11 mouse cellular contexts compared by ENCODE assay signal in the genomic region with DNA sequence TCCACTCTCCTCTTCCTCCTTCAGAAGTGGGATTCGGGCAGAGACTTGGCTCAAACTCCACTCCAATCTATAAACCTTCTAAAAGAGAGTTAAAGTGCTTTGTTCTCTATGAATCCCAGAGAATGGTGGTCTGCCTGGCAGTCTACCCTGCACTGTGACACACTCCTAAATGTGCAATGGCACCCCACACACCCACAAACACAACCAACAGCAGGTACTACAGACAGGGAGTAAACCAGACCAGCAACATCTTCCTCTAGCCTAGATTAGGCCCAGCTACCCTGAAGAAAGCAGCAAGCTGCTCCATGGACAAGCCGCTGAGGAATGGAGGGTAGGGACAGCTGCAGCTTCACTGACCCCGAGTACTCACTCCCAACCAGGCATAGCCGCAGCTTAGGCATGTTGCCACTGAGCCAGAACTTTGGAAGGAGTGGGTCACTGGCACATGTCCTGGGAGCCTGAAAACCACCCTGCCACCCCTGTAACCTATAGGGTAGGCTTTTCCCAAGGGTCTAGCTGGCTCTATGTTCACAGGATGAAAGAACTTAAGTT. TPM values are rescaled to one million over a fixed set of nuclear protein-coding genes. Genes with fewer than 3 reads are reported as not detected.
A peak's percentile ranks its signal among the peaks of the same experiment; 100 is the strongest.
DNase-seq lines count a peak whose midpoint lies in the region; ATAC-seq and TF ChIP-seq lines count a peak whose summit lies in the region.
"Had no signal": no experiment of that assay in that cellular context is flagged by ENCODE, and none has a peak within 500 bp of the region (broad histone marks: within the 10 kb centered on the region; RNA-seq: fewer than 3 reads in every experiment).

No protein-coding gene starts in this region.

- peak overlapping the region; percentile 28; the same call in 1 of the 2 replicates for H3K27ac ChIP-seq in limb, embryonic 15.5 days
- H3K27ac ChIP-seq in limb, embryonic 10.5 days = no peak overlapping the region
- peak overlapping the region; percentile 100; the same call in 1 of the 2 replicates for H3K27ac ChIP-seq in cerebellum, adult 2 months (ENCODE audit: insufficient read depth, low read length)
- no peak overlapping the region for H3K27ac ChIP-seq in embryonic facial prominence, embryonic 13.5 days
- H3K27ac ChIP-seq: heart, embryonic 15.5 days had no signal

- intact Hi-C loops in heart, postnatal 10 days (cut with DNase I) = no loop called here

- no peak overlapping the region for H3K4me2 ChIP-seq in limb, embryonic 15.5 days
- no peak overlapping the region for H3K4me2 ChIP-seq in embryonic facial prominence, embryonic 13.5 days
- H3K4me2 ChIP-seq: heart, embryonic 15.5 days had no signal

- WGBS in limb, embryonic 15.5 days = 73% methylated on average over 4 of the region's 4 CpGs
- WGBS in limb, embryonic 10.5 days = 85% methylated on average over 4 of the region's 4 CpGs
- WGBS in cerebellum, adult 2 months = 18% methylated on average over 4 of the region's 4 CpGs
- 89% methylated on average over 4 of the region's 4 CpGs for WGBS in embryonic facial prominence, embryonic 13.5 days

- H3K4me3 ChIP-seq in limb, embryonic 15.5 days = no peak overlapping the region
- H3K4me3 ChIP-seq in limb, embryonic 10.5 days = no peak overlapping the region
- H3K4me3 ChIP-seq in cerebellum, adult 2 months (replicated peaks; ENCODE audit: insufficient read depth, low read depth, low read length) = no peak overlapping the region
- H3K4me3 ChIP-seq in embryonic facial prominence, embryonic 13.5 days = no peak overlapping the region
- H3K4me3 ChIP-seq: heart, embryonic 15.5 days had no signal

- no peak for TF ChIP-seq POLR2A in cerebellum, adult 2 months (IDR thresholded peaks at IDR 0.05; ENCODE audit: borderline replicate concordance, insufficient read depth, low read length)

- H3K9me3 ChIP-seq in limb, embryonic 15.5 days = no peaks in the 10 kb centered on the region
- H3K9me3 ChIP-seq in limb, embryonic 10.5 days (replicated peaks) = no peaks in the 10 kb centered on the region
- H3K9me3 ChIP-seq in embryonic facial prominence, embryonic 13.5 days = no peaks in the 10 kb centered on the region
- H3K9me3 ChIP-seq: heart, embryonic 15.5 days had no signal

- peak; percentile 91 for DNase-seq in heart, adult 11 months
- DNase-seq in heart, postnatal 10 days = no peak
- DNase-seq in limb, embryonic 10.5 days (ENCODE audit: low spot score) = no peak
- peak; percentile 38 to 52 for DNase-seq in cerebellum, adult 2 months
- no peak for DNase-seq in frontal cortex, postnatal 14 days (ENCODE audit: low spot score in 2 of 2)
- no peak for DNase-seq in lung, postnatal 25 days (ENCODE audit: low spot score)
- DNase-seq: gastrocnemius, postnatal 25 days; midbrain, embryonic 14.5 days had no signal

- TF ChIP-seq CTCF in cerebellum, adult 2 months (IDR thresholded peaks at IDR 0.05; ENCODE audit: borderline replicate concordance, insufficient read depth, low read depth, low read length) = no peak

- H3K27me3 ChIP-seq in limb, embryonic 15.5 days = no peaks in the 10 kb centered on the region
- H3K27me3 ChIP-seq in limb, embryonic 10.5 days (ENCODE audit: low read depth, poor library complexity, severe bottlenecking) = no peaks in the 10 kb centered on the region
- no peaks in the 10 kb centered on the region for H3K27me3 ChIP-seq in cerebellum, adult 2 months (ENCODE audit: control insufficient read depth, insufficient read depth, low read length)
- H3K27me3 ChIP-seq in embryonic facial prominence, embryonic 13.5 days = no peaks in the 10 kb centered on the region
- H3K27me3 ChIP-seq: heart, embryonic 15.5 days had no signal

- no peak overlapping the region for H3K9ac ChIP-seq in limb, embryonic 15.5 days
- H3K9ac ChIP-seq in embryonic facial prominence, embryonic 13.5 days = peak overlapping the region; percentile 16; the same call in 1 of the 2 replicates
- H3K9ac ChIP-seq: heart, embryonic 15.5 days had no signal

- H3K36me3 ChIP-seq in limb, embryonic 15.5 days = peaks cover 46% of the 10 kb centered on the region
- peaks cover 37% of the 10 kb centered on the region for H3K36me3 ChIP-seq in limb, embryonic 10.5 days
- H3K36me3 ChIP-seq in embryonic facial prominence, embryonic 13.5 days = peaks cover 47% of the 10 kb centered on the region

- H3K4me1 ChIP-seq in limb, embryonic 15.5 days = peaks cover 27% of the 10 kb centered on the region
- peaks cover 30% of the 10 kb centered on the region for H3K4me1 ChIP-seq in limb, embryonic 10.5 days
- peaks cover 66% of the 10 kb centered on the region for H3K4me1 ChIP-seq in cerebellum, adult 2 months (ENCODE audit: control insufficient read depth, insufficient read depth, low read length)
- H3K4me1 ChIP-seq in embryonic facial prominence, embryonic 13.5 days = peaks cover 23% of the 10 kb centered on the region

- no peak for ATAC-seq in limb, embryonic 15.5 days (ENCODE audit: insufficient number of reproducible peaks, low FRiP score, low TSS enrichment, low read depth)
- no peak for ATAC-seq in embryonic facial prominence, embryonic 13.5 days (ENCODE audit: insufficient number of reproducible peaks, insufficient read depth, low FRiP score, low TSS enrichment, low read depth)

RNA-seq across cellular contexts. Expression of a gene that starts 16.8 kb away (rescaled TPM):
- total RNA-seq in heart, postnatal 10 days (2021) = under 1 TPM; 0.14 to 0.20 TPM
- polyA plus RNA-seq in limb, embryonic 15.5 days (2015; fragmentation: Nextera tagmentation; extraction: Ambion mirVana) = 0.14 and 0.36 TPM in 2 replicates
- not detected in 2 replicates for polyA plus RNA-seq in limb, embryonic 10.5 days (2016; fragmentation: Nextera tagmentation; extraction: Ambion mirVana)
- 0.82 and 1.0 TPM in 2 replicates for polyA plus RNA-seq in cerebellum, adult 2 months (2012; rRNA removed)
- polyA plus RNA-seq in embryonic facial prominence, embryonic 13.5 days (2015; fragmentation: Nextera tagmentation; extraction: Ambion mirVana) = 0.15 and 0.27 TPM in 2 replicates
- total RNA-seq: gastrocnemius, postnatal 25 days had no signal
- polyA plus RNA-seq: midbrain, embryonic 14.5 days had no signal

RNA-seq across cellular contexts. Expression of a gene that starts 20.8 kb away (rescaled TPM):
- total RNA-seq in heart, postnatal 10 days (2021) = 10 to 100 TPM; 23.6 to 28.3 TPM
- 21.7 and 22.1 TPM in 2 replicates for polyA plus RNA-seq in limb, embryonic 15.5 days (2015; fragmentation: Nextera tagmentation; extraction: Ambion mirVana)
- polyA plus RNA-seq in limb, embryonic 10.5 days (2016; fragmentation: Nextera tagmentation; extraction: Ambion mirVana) = 1.9 and 3.0 TPM in 2 replicates
- 67.6 and 71.0 TPM in 2 replicates for polyA plus RNA-seq in cerebellum, adult 2 months (2012; rRNA removed)
- 9.7 and 10.2 TPM in 2 replicates for polyA plus RNA-seq in embryonic facial prominence, embryonic 13.5 days (2015; fragmentation: Nextera tagmentation; extraction: Ambion mirVana)

RNA-seq across cellular contexts. Expression of a gene that starts 21.7 kb away (rescaled TPM):
- 1 to 10 TPM; 1.8 to 2.1 TPM for total RNA-seq in heart, postnatal 10 days (2021)
- 1.2 and 1.4 TPM in 2 replicates for polyA plus RNA-seq in limb, embryonic 15.5 days (2015; fragmentation: Nextera tagmentation; extraction: Ambion mirVana)
- 0.04 and 0.09 TPM in 2 replicates for polyA plus RNA-seq in limb, embryonic 10.5 days (2016; fragmentation: Nextera tagmentation; extraction: Ambion mirVana)
- polyA plus RNA-seq in cerebellum, adult 2 months (2012; rRNA removed) = 151 and 169 TPM in 2 replicates
- 0.50 and 1.2 TPM in 2 replicates for polyA plus RNA-seq in embryonic facial prominence, embryonic 13.5 days (2015; fragmentation: Nextera tagmentation; extraction: Ambion mirVana)

RNA-seq across cellular contexts. Expression of a gene that starts 34.3 kb away (rescaled TPM):
- 10 to 100 TPM; 20.5 to 22.5 TPM for total RNA-seq in heart, postnatal 10 days (2021)
- 15.6 and 17.6 TPM in 2 replicates for polyA plus RNA-seq in limb, embryonic 15.5 days (2015; fragmentation: Nextera tagmentation; extraction: Ambion mirVana)
- 10.1 and 13.6 TPM in 2 replicates for polyA plus RNA-seq in limb, embryonic 10.5 days (2016; fragmentation: Nextera tagmentation; extraction: Ambion mirVana)
- 64.4 and 70.7 TPM in 2 replicates for polyA plus RNA-seq in cerebellum, adult 2 months (2012; rRNA removed)
- polyA plus RNA-seq in embryonic facial prominence, embryonic 13.5 days (2015; fragmentation: Nextera tagmentation; extraction: Ambion mirVana) = 16.9 and 19.8 TPM in 2 replicates

RNA-seq across cellular contexts. Expression of a gene that starts 36.3 kb away (rescaled TPM):
- 1 to 10 TPM; 3.4 to 3.5 TPM for total RNA-seq in heart, postnatal 10 days (2021)
- 5.7 and 6.8 TPM in 2 replicates for polyA plus RNA-seq in limb, embryonic 15.5 days (2015; fragmentation: Nextera tagmentation; extraction: Ambion mirVana)
- polyA plus RNA-seq in limb, embryonic 10.5 days (2016; fragmentation: Nextera tagmentation; extraction: Ambion mirVana) = 2.5 and 3.0 TPM in 2 replicates
- polyA plus RNA-seq in cerebellum, adult 2 months (2012; rRNA removed) = 44.3 and 47.8 TPM in 2 replicates
- polyA plus RNA-seq in embryonic facial prominence, embryonic 13.5 days (2015; fragmentation: Nextera tagmentation; extraction: Ambion mirVana) = 12.6 and 12.9 TPM in 2 replicates

Comparison
In these comparisons a context has a peak if more than half of its experiments do, and no peak if none do; other contexts are left out.
1. DNase-seq: peak in heart, adult 11 months (single experiment) and cerebellum, adult 2 months (2 of 2); none in heart, postnatal 10 days (0 of 2), limb, embryonic 10.5 days (single experiment), frontal cortex, postnatal 14 days (0 of 2) and lung, postnatal 25 days (single experiment).
2. H3K27ac ChIP-seq: peak in limb, embryonic 15.5 days (single experiment) and cerebellum, adult 2 months (single experiment); none in limb, embryonic 10.5 days (single experiment) and embryonic facial prominence, embryonic 13.5 days (single experiment).
3. RNA of a gene that starts 21.7 kb away (polyA plus RNA-seq): 151 to 169 TPM in cerebellum, adult 2 months; 1.2 to 1.4 TPM in limb, embryonic 15.5 days, 0.50 to 1.2 TPM in embryonic facial prominence, embryonic 13.5 days and 0.04 to 0.09 TPM in limb, embryonic 10.5 days; every median in the first group is over 10 times any median in the second.